Mouse (Mus musculus) intestine, postnatal 0 days (tissue): ENCODE results near the gene Zranb1. TPM values are rescaled to one million over a fixed set of nuclear protein-coding genes. Genes with fewer than 3 reads are reported as not detected.

Experiments
- ATAC-seq: fragments of 200-750 bp; cut with Nextera tagmentation; 2 replicates; pipeline ENCODE4 v1.8.0; 2017; ENCODE audit warnings: mild to moderate bottlenecking, moderate TSS enrichment, moderate library complexity
- H3K27ac ChIP-seq: fragments of 300-500 bp; sonication (generic); 2 replicates; pipeline ENCODE4 v1.5.1; 2014; ENCODE audit warnings: mild to moderate bottlenecking, low read depth, low read length, moderate library complexity
- H3K27me3 ChIP-seq: fragments of 300-500 bp; sonication (generic); replicated peaks from 2 replicates; pipeline ENCODE4 v1.6.1; 2014; ENCODE audit warnings: low read length, mixed read lengths; ENCODE audit not compliant: control insufficient read depth, insufficient read depth
- H3K36me3 ChIP-seq: fragments of 300-500 bp; sonication (generic); 2 replicates; pipeline ENCODE4 v1.6.1; 2014; ENCODE audit warnings: mild to moderate bottlenecking, moderate library complexity; ENCODE audit not compliant: control insufficient read depth, insufficient read depth
- H3K4me1 ChIP-seq: fragments of 300-500 bp; sonication (generic); replicated peaks from 2 replicates; pipeline ENCODE4 v1.6.1; 2014; ENCODE audit warnings: antibody characterized with exemption, low read length, mixed read lengths; ENCODE audit not compliant: control insufficient read depth, insufficient read depth
- H3K4me2 ChIP-seq: fragments of 300-500 bp; sonication (generic); replicated peaks from 2 replicates; pipeline ENCODE4 v1.6.1; 2014; ENCODE audit warnings: low read depth, mild to moderate bottlenecking, moderate library complexity
- H3K4me3 ChIP-seq: fragments of 300-500 bp; sonication (generic); 2 replicates; pipeline ENCODE4 v1.5.1; 2014; ENCODE audit warnings: low read depth, low read length
- H3K9ac ChIP-seq: fragments of 300-500 bp; sonication (generic); 2 replicates; pipeline ENCODE4 v1.6.1; 2014; ENCODE audit warnings: mild to moderate bottlenecking, low read depth, low read length
- H3K9me3 ChIP-seq: fragments of 300-500 bp; sonication (generic); 2 replicates; pipeline ENCODE4 v1.6.1; 2016; ENCODE audit warnings: mixed run types; ENCODE audit not compliant: control insufficient read depth
- CTCF ChIP-seq: sonication (generic); IDR thresholded peaks from 2 replicates; pipeline ENCODE4 v1.5.1; 2016; ENCODE audit warnings: low read depth, mild to moderate bottlenecking, control low read depth, antibody characterized with exemption, moderate library complexity
- WGBS: fragments of 180-500 bp; shearing (Covaris S2); extraction: QIAGEN DNeasy Blood & Tissue Kit; methylation state at CpG from one replicate; pipeline ENCODE4 v1.1.7; 2014; 5-methylcytosine and 5-hydroxymethylcytosine counted together
- polyA plus RNA-seq: library from polyadenylated mRNA; unstranded; fragments of >200 nt; fragmentation: Nextera tagmentation; extraction: Ambion mirVana; gene quantifications from 2 replicates; pipeline ENCODE4 v1.2.1, GENCODE M21; 2015

Zranb1 gene
- polyA plus RNA-seq, 1 experiment from 2014 or later: 8.7 TPM

GRCm38 (mm10) chr7:132889691-132890090, 41.3 kb upstream of the Zranb1 start:
- Histone ChIP-seq H3K36me3 (peaks cover 1% of the 10 kb centered on the region; the same call in 1 of the 2 replicates), H3K27me3 (no peaks in the 10 kb centered on the region), H3K4me1 (no peaks in the 10 kb centered on the region), H3K27ac (no peak overlapping the region), H3K4me3 (no peak overlapping the region), H3K9me3 (no peaks in the 10 kb centered on the region), H3K9ac (no peak overlapping the region), H3K4me2 (no peak overlapping the region)
- no peak for TF ChIP-seq CTCF
- WGBS: 90% methylated on average over 8 of the region's 8 CpGs
- no peak for ATAC-seq

- Histone ChIP-seq H3K4me2 (no peak overlapping the region), H3K36me3 (no peaks in the 10 kb centered on the region; the same call in 1 of the 2 replicates), H3K9me3 (no peaks in the 10 kb centered on the region), H3K4me3 (no peak overlapping the region), H3K9ac (no peak overlapping the region), H3K27ac (no peak overlapping the region), H3K27me3 (no peaks in the 10 kb centered on the region), H3K4me1 (no peaks in the 10 kb centered on the region)
- ATAC-seq: no peak
- no peak for TF ChIP-seq CTCF
- 91% methylated on average over 5 of the region's 5 CpGs for WGBS
Measured at GRCm38 (mm10) chr7:132890201-132890600, 40.7 kb upstream of the Zranb1 start.

GRCm38 (mm10) chr7:132891561-132892310, 39.2 kb upstream of the Zranb1 start:
- Histone ChIP-seq H3K27ac (no peak overlapping the region), H3K9ac (no peak overlapping the region), H3K27me3 (no peaks in the 10 kb centered on the region), H3K36me3 (no peaks in the 10 kb centered on the region), H3K4me3 (no peak overlapping the region), H3K4me1 (no peaks in the 10 kb centered on the region), H3K9me3 (no peaks in the 10 kb centered on the region), H3K4me2 (no peak overlapping the region)
- 83% methylated on average over 5 of the region's 5 CpGs for WGBS
- no peak for ATAC-seq
- no peak for TF ChIP-seq CTCF

GRCm38 (mm10) chr7:132892311-132892661, 38.7 kb upstream of the Zranb1 start:
- H3K4me1 ChIP-seq: no peaks in the 10 kb centered on the region
- TF ChIP-seq CTCF: no peak
- no peak overlapping the region for H3K4me3 ChIP-seq
- no peak for ATAC-seq
- H3K4me2 ChIP-seq: no peak overlapping the region
- H3K27ac ChIP-seq: no peak overlapping the region
- no peaks in the 10 kb centered on the region for H3K9me3 ChIP-seq
- no peak overlapping the region for H3K9ac ChIP-seq
- H3K27me3 ChIP-seq: no peaks in the 10 kb centered on the region
- no peaks in the 10 kb centered on the region for H3K36me3 ChIP-seq
- WGBS: 50% methylated on average over 4 of the region's 4 CpGs

DNA sequence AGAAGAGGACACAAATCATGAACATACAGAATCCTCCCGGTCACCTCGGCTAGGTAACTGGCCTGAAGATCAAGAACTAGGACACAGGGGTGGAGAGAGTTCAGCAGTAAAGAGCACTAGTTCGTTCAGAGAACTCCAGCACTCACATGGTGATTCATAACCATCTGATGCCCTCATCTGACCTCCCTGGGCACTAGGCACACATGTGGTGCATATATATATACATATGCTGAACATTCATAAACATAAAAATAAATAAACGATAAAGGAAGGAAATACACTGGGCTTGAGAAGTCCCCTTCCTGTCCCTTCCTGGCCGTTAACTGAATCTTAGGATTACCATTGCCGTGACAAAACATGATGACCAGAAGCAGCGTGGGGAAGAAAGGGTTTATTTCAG, 38.1 kb upstream of the Zranb1 start:
- Histone ChIP-seq H3K9ac (no peak overlapping the region), H3K27me3 (no peaks in the 10 kb centered on the region), H3K27ac (no peak overlapping the region), H3K36me3 (no peaks in the 10 kb centered on the region), H3K9me3 (no peaks in the 10 kb centered on the region), H3K4me3 (no peak overlapping the region), H3K4me2 (no peak overlapping the region), H3K4me1 (no peaks in the 10 kb centered on the region)
- no peak for TF ChIP-seq CTCF
- WGBS: 70% methylated on average over 7 of the region's 7 CpGs
- no peak for ATAC-seq

DNA sequence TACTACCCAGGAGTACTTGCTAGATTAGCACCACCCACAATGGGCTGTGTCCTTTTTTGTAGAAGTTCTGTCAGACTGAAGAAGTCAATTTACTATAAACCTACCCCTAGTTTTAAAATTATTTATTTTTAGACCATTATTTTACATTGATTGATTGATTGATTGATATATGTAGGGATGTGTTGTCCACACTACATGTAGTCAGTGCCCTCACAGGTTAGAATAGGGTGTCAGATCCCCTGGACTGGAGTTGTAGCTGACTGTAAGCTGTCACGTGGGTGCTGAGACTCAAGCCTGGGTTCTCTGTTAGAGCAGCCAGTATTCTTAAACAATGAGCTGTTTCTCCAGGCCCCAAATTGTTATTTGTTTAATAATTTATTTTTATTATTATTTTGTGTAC, 37.6 kb upstream of the Zranb1 start:
- no peak overlapping the region for H3K4me3 ChIP-seq
- no peak overlapping the region for H3K4me2 ChIP-seq
- no peak for TF ChIP-seq CTCF
- no peak overlapping the region for H3K27ac ChIP-seq
- H3K9me3 ChIP-seq: no peaks in the 10 kb centered on the region
- H3K27me3 ChIP-seq: no peaks in the 10 kb centered on the region
- no peaks in the 10 kb centered on the region for H3K36me3 ChIP-seq
- ATAC-seq: no peak
- H3K4me1 ChIP-seq: no peaks in the 10 kb centered on the region
- 87% methylated on average over 1 of the region's 1 CpGs for WGBS
- H3K9ac ChIP-seq: no peak overlapping the region
